Mouse (Mus musculus): ENCODE results near the gene Txndc12. TPM values are rescaled to one million over a fixed set of nuclear protein-coding genes. Genes with fewer than 3 reads are reported as not detected.

The Txndc12 gene
- polyA plus RNA-seq, 1 experiment from 2014 or later: 27.0 TPM

DNA sequence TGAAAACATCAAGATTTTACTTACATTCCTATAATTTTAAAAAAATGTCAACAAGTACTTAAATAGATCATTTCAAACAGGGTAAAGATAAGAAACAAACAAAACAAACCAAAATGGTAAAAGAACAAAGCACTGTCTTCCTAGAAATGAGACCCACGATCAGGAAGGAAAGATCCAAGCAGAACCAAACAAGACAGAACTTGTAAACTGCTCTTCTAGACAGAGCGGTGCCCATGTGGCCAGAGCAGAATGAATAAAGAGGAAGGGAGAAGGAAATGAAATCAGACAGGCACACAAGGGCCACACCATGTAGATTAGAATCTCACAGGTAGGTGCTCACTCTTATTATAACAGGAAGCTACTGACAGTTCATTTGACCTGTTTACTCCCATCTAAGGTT is 7.8 kb upstream of the Txndc12 start:
- no peaks in the 10 kb centered on the region for H3K9me3 ChIP-seq (replicated peaks)
- H3K36me3 ChIP-seq (replicated peaks): peaks cover 69% of the 10 kb centered on the region
- no peak overlapping the region for H3K4me2 ChIP-seq
- 76% methylated on average over 2 of the region's 2 CpGs for WGBS (ENCODE audit: insufficient replicate concordance)
- H3K9ac ChIP-seq: no peak overlapping the region
- H3K4me1 ChIP-seq (replicated peaks): peaks cover 7% of the 10 kb centered on the region
- ATAC-seq (ENCODE audit: insufficient read depth): no peak
- H3K4me3 ChIP-seq (replicated peaks): no peak overlapping the region
- H3K27ac ChIP-seq (replicated peaks): no peak overlapping the region
- no peaks in the 10 kb centered on the region for H3K27me3 ChIP-seq

DNA sequence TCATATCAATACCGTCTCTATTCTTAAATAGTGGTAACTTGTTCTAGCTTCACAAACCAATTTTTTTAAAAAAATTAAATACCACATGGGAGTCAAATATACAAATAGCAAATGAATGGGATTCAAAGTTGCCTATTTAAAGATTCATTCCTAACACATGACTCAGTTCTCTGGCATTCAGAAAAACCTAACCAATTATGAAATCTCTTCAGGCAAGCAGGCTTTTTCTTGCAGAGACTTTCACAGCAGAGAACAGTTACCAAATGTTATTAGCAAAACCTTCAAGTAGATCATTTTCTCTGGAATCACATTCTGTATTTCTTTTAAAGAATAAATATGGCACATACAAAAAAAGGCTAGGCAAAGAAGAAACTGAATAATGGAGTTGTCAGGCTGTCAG is 3.7 kb upstream of the Txndc12 start:
- Histone ChIP-seq H3K4me3 (replicated peaks) (no peak overlapping the region), H3K4me1 (replicated peaks) (peaks cover 31% of the 10 kb centered on the region), H3K4me2 (no peak overlapping the region), H3K27ac (replicated peaks) (no peak overlapping the region), H3K9ac (no peak overlapping the region), H3K9me3 (replicated peaks) (no peaks in the 10 kb centered on the region), H3K27me3 (no peaks in the 10 kb centered on the region), H3K36me3 (replicated peaks) (peaks cover 35% of the 10 kb centered on the region)
- ATAC-seq (ENCODE audit: insufficient read depth): no peak
- 86% methylated on average over 1 of the region's 1 CpGs for WGBS (ENCODE audit: insufficient replicate concordance)

DNA sequence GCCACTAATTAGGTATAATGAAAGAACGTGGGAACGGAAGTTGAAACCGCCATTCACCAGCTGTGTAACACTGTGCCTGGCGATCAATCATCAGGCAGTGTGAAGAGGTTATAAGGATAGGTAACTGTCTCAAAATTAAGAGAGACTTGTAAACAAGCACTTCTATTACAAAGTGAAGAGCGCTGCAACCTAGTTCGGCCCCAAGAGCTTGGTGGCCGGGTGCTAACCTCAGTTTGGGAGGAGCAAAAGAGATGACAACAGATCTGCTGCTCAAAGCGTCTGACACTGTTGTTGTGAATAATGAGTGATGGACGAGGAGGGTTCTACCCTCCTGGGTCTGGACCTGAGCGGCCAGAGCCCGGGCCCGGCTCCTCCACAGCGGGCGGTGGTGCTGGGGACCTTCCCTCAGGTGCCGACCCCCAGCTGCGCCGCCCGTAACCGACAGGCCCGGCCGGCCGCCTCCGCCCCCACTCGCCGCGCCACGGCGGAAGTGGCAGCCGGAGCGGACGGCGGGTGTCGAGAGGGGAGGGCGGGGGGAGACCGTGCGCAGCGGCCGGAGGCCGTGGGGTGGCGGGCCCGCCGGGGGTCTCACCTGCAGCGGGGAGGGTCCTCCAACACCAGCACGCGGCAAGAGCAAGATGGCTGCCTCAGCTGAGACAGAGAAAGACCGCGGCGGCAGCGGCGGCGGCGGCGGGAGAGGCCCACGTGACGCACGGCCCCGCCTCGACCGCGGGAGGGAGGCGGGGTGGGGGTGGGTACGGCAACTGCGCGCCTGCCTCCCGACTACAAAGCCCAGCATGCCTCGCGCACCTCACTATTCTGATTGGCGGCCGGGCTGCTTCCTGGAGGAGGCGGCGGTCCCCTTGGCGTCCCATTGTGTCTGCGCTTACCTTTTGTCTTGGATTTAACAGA is 1.2 kb upstream of the Txndc12 start, which contains the start of gene Btf3l4:
Gene Btf3l4, minus strand, starts transcription at position 699 of the 912 bp plus-strand sequence.
- Histone ChIP-seq H3K36me3 (replicated peaks) (peaks cover 20% of the 10 kb centered on the region), H3K27ac (replicated peaks) (peak within 1 kb of the TSS; percentile 92), H3K9me3 (replicated peaks) (no peaks in the 10 kb centered on the region), H3K4me2 (peak within 1 kb of the TSS; percentile 98), H3K4me3 (replicated peaks) (peak within 1 kb of the TSS; percentile 85), H3K27me3 (no peaks in the 10 kb centered on the region), H3K9ac (peak within 1 kb of the TSS; percentile 86), H3K4me1 (replicated peaks) (peaks cover 32% of the 10 kb centered on the region)
- 1% methylated on average over 67 of the region's 73 CpGs for WGBS (ENCODE audit: insufficient replicate concordance)
- ATAC-seq (ENCODE audit: insufficient read depth): peak; percentile 93

DNA sequence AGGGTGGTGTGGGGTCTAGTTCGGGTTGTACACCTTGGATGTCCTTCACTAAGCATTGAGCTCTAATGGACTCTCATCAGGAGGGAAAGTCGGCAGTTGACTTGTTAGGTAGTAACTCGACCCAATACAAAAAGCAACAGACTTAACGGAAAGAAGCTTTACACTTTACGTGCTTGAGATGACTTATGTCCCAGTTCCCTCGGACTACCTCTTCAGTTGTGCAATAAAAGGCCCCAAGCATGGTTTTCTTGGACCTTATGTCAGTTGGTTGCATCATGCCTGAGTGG is 630 bp upstream of the Txndc12 start:
- Histone ChIP-seq H3K4me1 (replicated peaks) (peaks cover 32% of the 10 kb centered on the region), H3K4me3 (replicated peaks) (peak overlapping the region; percentile 85), H3K27ac (replicated peaks) (peak overlapping the region; percentile 92), H3K27me3 (no peaks in the 10 kb centered on the region), H3K9me3 (replicated peaks) (no peaks in the 10 kb centered on the region), H3K9ac (peak overlapping the region; percentile 86), H3K4me2 (peak overlapping the region; percentile 98), H3K36me3 (replicated peaks) (peaks cover 14% of the 10 kb centered on the region)
- no peak for ATAC-seq (ENCODE audit: insufficient read depth)
- WGBS (ENCODE audit: insufficient replicate concordance): 0% methylated on average over 6 of the region's 6 CpGs

DNA sequence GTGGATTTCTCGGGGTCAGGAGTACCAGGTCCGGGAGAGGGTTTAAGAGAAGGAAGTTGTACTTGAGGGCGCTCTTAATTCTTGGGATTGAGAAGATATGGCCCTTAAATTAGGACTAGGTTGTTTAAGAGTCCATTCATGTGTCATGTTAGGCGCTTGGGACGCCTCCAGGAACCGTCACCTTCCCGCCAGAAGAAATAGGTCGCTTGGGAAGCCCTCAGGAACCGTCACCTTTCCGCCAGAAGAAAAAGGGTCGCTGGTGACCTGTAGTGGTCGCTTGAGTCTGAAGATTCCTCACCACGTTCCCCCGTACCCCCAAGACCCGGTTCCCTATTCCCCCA is 540 bp downstream of the Txndc12 start:
- peak overlapping the region; percentile 92 for H3K27ac ChIP-seq (replicated peaks)
- WGBS (ENCODE audit: insufficient replicate concordance): under 1% methylated on average over 15 of the region's 15 CpGs
- peaks cover 5% of the 10 kb centered on the region for H3K36me3 ChIP-seq (replicated peaks)
- H3K9ac ChIP-seq: peak overlapping the region; percentile 86
- H3K4me3 ChIP-seq (replicated peaks): peak overlapping the region; percentile 85
- no peak for ATAC-seq (ENCODE audit: insufficient read depth)
- no peaks in the 10 kb centered on the region for H3K9me3 ChIP-seq (replicated peaks)
- H3K4me1 ChIP-seq (replicated peaks): peaks cover 32% of the 10 kb centered on the region
- no peaks in the 10 kb centered on the region for H3K27me3 ChIP-seq
- H3K4me2 ChIP-seq: peak overlapping the region; percentile 98

DNA sequence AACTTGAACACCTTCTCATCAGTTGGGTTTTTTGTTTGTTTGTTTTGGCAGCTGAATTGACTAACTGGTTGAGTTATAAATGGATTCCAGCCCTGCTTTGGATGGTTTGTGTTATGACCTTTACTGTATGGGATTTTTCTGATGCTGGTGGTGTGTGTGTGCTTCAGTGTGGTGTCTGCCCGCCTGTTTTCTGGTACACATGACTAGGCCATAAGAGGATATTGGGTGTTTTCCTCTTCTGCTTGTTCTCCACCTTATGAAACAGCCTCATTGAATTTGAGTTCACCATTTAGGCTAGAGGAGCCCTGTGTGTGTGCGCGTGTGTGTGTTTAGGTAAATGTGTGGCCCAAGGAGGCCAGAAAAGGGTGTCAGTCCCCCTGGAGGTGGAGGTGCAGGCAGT is 1.1 kb downstream of the Txndc12 start:
- peak overlapping the region; percentile 92; the same call in 1 of the 2 replicates for H3K27ac ChIP-seq (replicated peaks)
- no peaks in the 10 kb centered on the region for H3K9me3 ChIP-seq (replicated peaks)
- H3K4me2 ChIP-seq: peak overlapping the region; percentile 98
- H3K9ac ChIP-seq: no peak overlapping the region
- H3K4me3 ChIP-seq (replicated peaks): peak overlapping the region; percentile 85
- H3K27me3 ChIP-seq: no peaks in the 10 kb centered on the region
- no peak for ATAC-seq (ENCODE audit: insufficient read depth)
- H3K4me1 ChIP-seq (replicated peaks): peaks cover 32% of the 10 kb centered on the region
- H3K36me3 ChIP-seq (replicated peaks): no peaks in the 10 kb centered on the region
- 54% methylated on average over 3 of the region's 3 CpGs for WGBS (ENCODE audit: insufficient replicate concordance)

DNA sequence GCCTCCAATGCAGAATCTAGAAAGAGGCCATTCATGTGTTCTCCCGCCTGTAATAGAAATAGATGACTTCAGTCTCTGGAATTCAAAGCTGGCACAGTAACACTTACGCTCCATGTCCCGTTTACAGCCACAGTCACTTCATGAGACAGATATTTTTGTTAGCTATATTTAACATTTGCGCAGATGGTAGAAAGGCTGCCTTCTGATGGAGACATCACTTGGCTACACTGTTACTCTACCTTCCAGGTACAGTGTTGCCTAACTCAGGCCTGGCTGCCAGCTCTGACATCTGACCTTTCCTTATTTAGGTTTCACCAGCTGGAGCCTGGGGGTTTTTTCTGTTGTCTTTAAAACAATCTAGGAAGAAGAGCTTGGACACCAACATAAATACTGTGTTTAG is 3.6 kb downstream of the Txndc12 start:
- peaks cover 25% of the 10 kb centered on the region for H3K4me1 ChIP-seq (replicated peaks)
- H3K9me3 ChIP-seq (replicated peaks): no peaks in the 10 kb centered on the region
- no peak overlapping the region for H3K4me3 ChIP-seq (replicated peaks)
- no peaks in the 10 kb centered on the region for H3K27me3 ChIP-seq
- no peak overlapping the region for H3K27ac ChIP-seq (replicated peaks)
- H3K4me2 ChIP-seq: no peak overlapping the region
- H3K36me3 ChIP-seq (replicated peaks): no peaks in the 10 kb centered on the region
- no peak overlapping the region for H3K9ac ChIP-seq
- 78% methylated on average over 4 of the region's 4 CpGs for WGBS (ENCODE audit: insufficient replicate concordance)
- no peak for ATAC-seq (ENCODE audit: insufficient read depth)

DNA sequence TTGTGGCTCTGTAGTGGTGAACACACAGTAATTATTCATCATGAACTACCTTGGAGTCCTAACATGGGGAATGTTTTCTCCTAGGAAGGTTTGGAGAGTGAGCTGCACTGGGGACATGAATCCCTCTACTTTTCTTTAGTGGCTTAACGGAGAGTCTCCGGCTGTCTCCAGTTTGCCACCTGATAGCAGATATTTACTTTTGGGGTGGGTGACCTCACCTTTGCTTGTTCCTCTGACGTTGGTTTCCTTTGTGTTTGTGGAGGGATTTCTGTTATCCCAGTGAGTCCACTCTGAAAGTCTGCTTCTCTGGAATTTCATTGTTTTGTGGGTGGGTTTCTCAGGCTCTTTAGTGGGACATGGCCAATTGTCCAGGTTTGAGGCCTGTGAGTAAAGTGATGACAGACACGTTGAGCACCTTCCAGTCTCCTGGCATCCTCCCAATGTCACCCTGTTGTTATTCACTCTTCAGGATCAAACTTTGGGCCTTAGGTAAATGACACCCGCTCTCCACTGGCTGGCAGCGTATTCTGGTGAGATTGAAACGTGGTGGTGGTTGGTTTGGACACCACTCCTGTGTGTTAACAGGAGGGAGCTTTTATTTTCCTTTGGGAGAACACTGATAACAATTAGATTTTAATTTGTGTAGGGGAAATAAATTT is 7.6 kb downstream of the Txndc12 start:
- Histone ChIP-seq H3K9me3 (replicated peaks) (no peaks in the 10 kb centered on the region), H3K4me2 (no peak overlapping the region), H3K9ac (no peak overlapping the region), H3K4me3 (replicated peaks) (no peak overlapping the region), H3K36me3 (replicated peaks) (no peaks in the 10 kb centered on the region), H3K4me1 (replicated peaks) (peaks cover 15% of the 10 kb centered on the region), H3K27ac (replicated peaks) (no peak overlapping the region), H3K27me3 (no peaks in the 10 kb centered on the region)
- WGBS (ENCODE audit: insufficient replicate concordance): 69% methylated on average over 7 of the region's 7 CpGs
- no peak for ATAC-seq (ENCODE audit: insufficient read depth)

DNA sequence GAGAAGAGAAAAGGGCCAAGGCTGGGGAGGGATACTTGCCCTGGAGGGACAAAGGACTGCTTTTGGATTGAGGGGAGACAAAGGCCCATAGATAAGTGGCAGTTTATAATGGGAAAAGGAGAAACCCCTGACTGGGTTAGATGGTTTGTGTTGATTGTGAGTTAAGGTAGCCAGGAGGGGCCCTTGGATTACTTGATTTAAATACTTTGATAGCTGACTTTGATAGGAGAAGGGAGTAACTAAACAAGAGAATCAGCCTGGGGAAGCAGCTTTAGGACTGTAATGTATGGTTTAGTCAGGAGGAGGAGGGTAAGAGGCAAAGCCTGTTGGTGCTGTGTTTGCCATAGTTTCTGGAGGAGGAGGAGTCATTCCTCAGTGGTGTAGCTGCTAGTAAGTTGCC is 8.9 kb downstream of the Txndc12 start:
- ATAC-seq (ENCODE audit: insufficient read depth): no peak
- no peak overlapping the region for H3K4me2 ChIP-seq
- peaks cover 20% of the 10 kb centered on the region for H3K4me1 ChIP-seq (replicated peaks)
- no peaks in the 10 kb centered on the region for H3K27me3 ChIP-seq
- H3K9ac ChIP-seq: no peak overlapping the region
- H3K9me3 ChIP-seq (replicated peaks): no peaks in the 10 kb centered on the region
- H3K27ac ChIP-seq (replicated peaks): no peak overlapping the region
- no peaks in the 10 kb centered on the region for H3K36me3 ChIP-seq (replicated peaks)
- no peak overlapping the region for H3K4me3 ChIP-seq (replicated peaks)

DNA sequence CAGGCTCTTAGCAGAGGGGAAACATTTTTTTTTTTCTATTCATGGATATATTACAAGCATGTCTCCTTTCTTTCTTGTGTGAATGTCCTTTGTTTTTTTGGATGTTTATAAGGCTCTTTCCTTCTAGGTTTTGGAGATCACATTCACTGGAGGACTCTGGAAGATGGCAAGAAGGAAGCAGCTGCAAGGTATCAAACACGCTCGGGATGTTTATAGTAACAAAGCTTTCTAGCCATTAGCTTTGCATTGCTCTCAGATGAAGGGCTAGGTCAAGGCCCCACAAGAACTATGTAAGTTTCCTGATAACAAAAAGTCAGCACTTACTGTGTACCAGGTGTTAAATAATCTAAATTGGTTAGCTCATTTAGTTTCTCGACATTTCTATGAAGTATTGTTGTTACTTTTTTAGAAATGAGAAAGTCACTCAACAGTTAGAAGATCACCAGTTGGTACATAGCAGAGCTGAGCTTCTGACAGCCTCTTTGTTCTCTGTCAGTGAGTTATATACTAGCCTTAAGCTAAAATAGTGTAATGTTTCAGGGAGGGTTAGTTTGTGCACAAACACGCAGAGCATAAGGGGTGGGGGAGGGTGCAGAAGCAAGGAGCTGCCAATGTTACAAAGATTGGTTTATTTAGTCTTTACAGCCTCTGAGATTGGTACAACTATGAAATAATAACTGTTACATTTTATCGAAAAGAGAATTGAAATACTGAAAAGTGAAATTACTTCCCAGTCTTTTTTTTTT is 11.6 kb downstream of the Txndc12 start:
- H3K36me3 ChIP-seq (replicated peaks): no peaks in the 10 kb centered on the region
- H3K27me3 ChIP-seq: no peaks in the 10 kb centered on the region
- ATAC-seq (ENCODE audit: insufficient read depth): no peak
- peaks cover 35% of the 10 kb centered on the region for H3K4me1 ChIP-seq (replicated peaks)
- H3K27ac ChIP-seq (replicated peaks): no peak overlapping the region
- no peak overlapping the region for H3K4me2 ChIP-seq
- H3K9me3 ChIP-seq (replicated peaks): no peaks in the 10 kb centered on the region
- no peak overlapping the region for H3K4me3 ChIP-seq (replicated peaks)
- WGBS (ENCODE audit: insufficient replicate concordance): 69% methylated on average over 5 of the region's 5 CpGs
- no peak overlapping the region for H3K9ac ChIP-seq

Measured in liver, embryonic 15.5 days (tissue).